Mouse (Mus musculus) monocyte, adult 5-6 weeks (primary cell): ENCODE results near the gene Plcd1. TPM values are rescaled to one million over a fixed set of nuclear protein-coding genes. Genes with fewer than 3 reads are reported as not detected.

Source experiments
- ATAC-seq: fragments of 153-309, 156-312 bp; replicated peaks from 2 replicates; pipeline ENCODE4 v1.8.0; 2017; ENCODE audit warnings: mild to moderate bottlenecking; ENCODE audit not compliant: low TSS enrichment, insufficient number of reproducible peaks, severe bottlenecking, poor library complexity, low FRiP score
- total RNA-seq: library from RNA; stranded (forward); fragments of 200-1000, 200-491, 200-594 nt; gene quantifications from 3 replicates; pipeline ENCODE4 v1.2.3, GENCODE M21; 2017

Plcd1 gene
- total RNA-seq, 1 experiment from 2014 or later, result 0.10 TPM

- no peak for ATAC-seq
Measured at GRCm38 (mm10) chr9:119032538-119032937, 60.8 kb downstream of the Plcd1 start.

DNA sequence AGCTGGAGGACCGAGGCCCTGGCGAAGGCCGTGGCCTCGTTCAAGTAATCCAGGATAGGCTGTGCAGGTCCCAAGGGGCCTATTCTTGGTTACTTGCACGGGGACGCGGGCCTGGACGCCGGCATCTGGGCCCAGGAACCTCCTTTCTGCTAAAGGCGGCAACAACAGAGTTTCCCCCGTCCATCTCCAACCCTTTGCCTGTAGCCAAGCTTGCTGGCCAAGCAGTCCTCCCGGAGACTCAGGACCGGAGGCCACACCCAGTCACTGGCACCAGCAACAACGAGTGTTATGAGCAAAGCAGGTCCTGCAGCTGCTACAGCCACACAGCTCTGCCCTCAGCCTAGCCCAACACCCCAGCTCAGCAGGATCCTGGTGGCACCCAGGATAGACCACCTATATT is 61.5 kb downstream of the Plcd1 start:
- ATAC-seq, result no peak

DNA sequence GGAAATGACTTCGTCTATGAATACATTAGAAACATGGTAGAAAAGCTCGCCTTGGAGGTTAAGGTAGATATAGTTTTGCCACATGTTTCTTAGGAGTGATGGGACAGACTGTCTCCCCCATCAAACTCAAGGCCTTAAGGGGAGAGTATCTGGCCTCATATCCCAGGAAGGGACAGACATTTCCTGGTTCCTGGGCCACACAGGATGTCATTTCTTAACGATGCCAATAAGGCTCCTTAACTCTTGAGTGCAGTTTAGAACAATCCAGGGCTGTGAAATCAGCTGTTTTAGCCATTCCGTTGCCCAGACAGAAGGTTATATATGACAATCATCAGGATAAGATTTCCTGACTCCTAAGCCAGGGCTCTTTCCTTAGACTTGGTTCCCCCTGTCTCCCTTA is 62.3 kb downstream of the Plcd1 start:
- no peak for ATAC-seq

- ATAC-seq, result no peak
Measured at GRCm38 (mm10) chr9:119029568-119029967, 63.7 kb downstream of the Plcd1 start.

DNA sequence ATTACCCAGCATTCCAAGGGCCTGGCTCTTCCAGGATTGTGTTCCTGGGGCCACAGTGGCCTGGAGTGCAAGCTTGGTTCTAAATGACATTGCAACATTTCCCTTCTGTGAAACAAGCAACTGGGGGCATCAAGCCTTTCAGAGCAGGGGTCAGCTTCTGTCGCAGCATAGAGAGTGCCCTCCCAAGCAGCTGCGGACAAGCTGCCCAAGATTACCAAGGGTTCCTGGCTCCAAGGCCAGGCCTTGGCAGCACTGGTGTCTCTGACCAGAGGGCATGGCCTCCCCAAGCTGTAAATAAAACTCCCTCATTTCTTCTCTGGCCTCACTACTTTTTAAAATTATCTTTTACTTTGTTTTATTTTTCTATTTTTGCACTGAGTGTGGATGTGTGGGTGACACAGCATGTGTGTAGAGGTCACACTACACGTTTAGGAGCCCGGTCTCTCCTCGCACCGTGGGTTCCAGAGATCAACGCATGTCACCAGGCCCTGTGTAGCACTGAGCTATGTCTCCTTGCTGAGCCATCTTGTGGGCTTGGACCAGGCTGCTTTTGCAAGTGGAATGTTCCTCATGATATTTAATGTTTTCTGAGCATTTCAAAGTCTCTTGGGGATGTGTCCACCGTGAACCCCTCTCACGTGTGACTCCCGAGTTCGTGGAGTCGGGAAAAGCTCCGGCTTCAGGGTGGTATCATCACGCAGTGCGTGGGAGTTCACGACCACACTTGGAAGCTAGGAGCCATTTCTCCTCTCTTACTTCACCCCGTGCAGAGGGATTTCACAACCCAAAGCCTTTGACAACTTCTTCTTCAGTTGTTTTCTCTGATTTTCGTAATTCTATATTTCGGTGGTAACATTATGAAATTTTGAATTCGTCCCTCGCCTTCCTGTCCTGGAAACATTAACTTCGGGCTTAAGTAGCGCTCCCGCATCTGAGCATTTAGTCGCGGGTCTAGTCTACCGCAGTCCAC is 64.8 kb downstream of the Plcd1 start:
- ATAC-seq, result no peak

- no peak for ATAC-seq
Measured at GRCm38 (mm10) chr9:119027337-119027736, 66.0 kb downstream of the Plcd1 start.

- ATAC-seq, result no peak
Measured at GRCm38 (mm10) chr9:119025832-119026331, 67.4 kb downstream of the Plcd1 start.

DNA sequence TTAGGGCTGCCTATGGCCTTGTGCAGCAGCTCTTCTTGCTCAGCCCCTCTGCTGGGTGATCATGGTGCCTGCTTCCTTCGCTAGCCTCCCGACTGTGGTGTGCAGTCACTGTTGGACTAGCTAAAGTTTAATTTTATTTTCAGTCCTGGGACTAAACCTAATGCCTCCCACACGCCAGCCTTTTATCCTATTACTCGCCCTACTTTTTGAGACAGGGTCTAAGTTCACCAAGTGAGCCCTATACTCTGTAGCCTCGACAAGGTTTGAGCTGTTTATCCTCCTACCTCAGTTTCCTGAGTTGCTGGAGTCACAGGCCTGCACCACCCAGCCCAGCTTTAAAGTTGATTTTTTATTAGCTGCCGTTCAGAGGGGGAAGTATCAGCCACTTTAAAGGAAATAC is 68.0 kb downstream of the Plcd1 start:
- no peak for ATAC-seq

- no peak for ATAC-seq
Measured at GRCm38 (mm10) chr9:119021731-119022130, 71.6 kb downstream of the Plcd1 start.

Other genes with a start within 250 kb of the Plcd1 start
- 0.49 TPM in 1 of 3 replicates, not detected in the others for gene Ctdspl, start 167.0 kb downstream of the Plcd1 start, total RNA-seq
- gene Vill, start 40.7 kb downstream of the Plcd1 start, total RNA-seq, result 17.7 to 39.6 TPM (median 31.0 TPM) in 3 replicates
- not detected in 3 replicates for gene Dlec1, start 9.0 kb upstream of the Plcd1 start, total RNA-seq
- not detected in 3 replicates for gene Acaa1b, start 63.6 kb upstream of the Plcd1 start, total RNA-seq
- gene Gm47289, start 65.7 kb upstream of the Plcd1 start, total RNA-seq, result not detected in 3 replicates
- gene Slc22a13, start 115.6 kb upstream of the Plcd1 start, total RNA-seq, result not detected in 3 replicates
- gene Oxsr1, start 228.9 kb upstream of the Plcd1 start, total RNA-seq, result 42.8 to 50.1 TPM (median 45.9 TPM) in 3 replicates
- 31.0 to 54.9 TPM (median 52.6 TPM) in 3 replicates for gene Acaa1a, start 246.2 kb upstream of the Plcd1 start, total RNA-seq
- 71.0 to 79.2 TPM (median 75.9 TPM) in 3 replicates for gene Myd88, start 247.9 kb upstream of the Plcd1 start, total RNA-seq